Mouse (Mus musculus): ENCODE results near the gene Plod1. TPM values are rescaled to one million over a fixed set of nuclear protein-coding genes. Genes with fewer than 3 reads are reported as not detected.

Gene Plod1
- polyA plus RNA-seq, 1 experiment: 28.9 TPM

- H3K4me3 ChIP-seq (ENCODE audit: control insufficient read depth, insufficient read depth, low read length): no peak overlapping the region
- WGBS: 75% methylated on average over 9 of the region's 9 CpGs
- no peak overlapping the region for H3K27ac ChIP-seq (ENCODE audit: control insufficient read depth, insufficient read depth, low read length)
- DNase-seq: no peak
- H3K36me3 ChIP-seq (ENCODE audit: control insufficient read depth, insufficient read depth, low read length): peaks cover 11% of the 10 kb centered on the region
- no peaks in the 10 kb centered on the region for H3K27me3 ChIP-seq (ENCODE audit: control insufficient read depth, insufficient read depth, low read length)
- TF ChIP-seq CTCF (IDR thresholded peaks at IDR 0.05; ENCODE audit: borderline replicate concordance, control insufficient read depth, extremely low read depth, insufficient read depth, low read length, poor library complexity): no peak
- no peak for TF ChIP-seq POLR2A (IDR thresholded peaks at IDR 0.05; ENCODE audit: control insufficient read depth, extremely low read depth, insufficient read depth, low read length, poor library complexity)
- H3K4me1 ChIP-seq (replicated peaks; ENCODE audit: control insufficient read depth, insufficient read depth, low read length): peaks cover 25% of the 10 kb centered on the region
These were observed 3.5 kb upstream of the Plod1 start for GRCm38 (mm10) chr4:147940111-147940510.

DNA sequence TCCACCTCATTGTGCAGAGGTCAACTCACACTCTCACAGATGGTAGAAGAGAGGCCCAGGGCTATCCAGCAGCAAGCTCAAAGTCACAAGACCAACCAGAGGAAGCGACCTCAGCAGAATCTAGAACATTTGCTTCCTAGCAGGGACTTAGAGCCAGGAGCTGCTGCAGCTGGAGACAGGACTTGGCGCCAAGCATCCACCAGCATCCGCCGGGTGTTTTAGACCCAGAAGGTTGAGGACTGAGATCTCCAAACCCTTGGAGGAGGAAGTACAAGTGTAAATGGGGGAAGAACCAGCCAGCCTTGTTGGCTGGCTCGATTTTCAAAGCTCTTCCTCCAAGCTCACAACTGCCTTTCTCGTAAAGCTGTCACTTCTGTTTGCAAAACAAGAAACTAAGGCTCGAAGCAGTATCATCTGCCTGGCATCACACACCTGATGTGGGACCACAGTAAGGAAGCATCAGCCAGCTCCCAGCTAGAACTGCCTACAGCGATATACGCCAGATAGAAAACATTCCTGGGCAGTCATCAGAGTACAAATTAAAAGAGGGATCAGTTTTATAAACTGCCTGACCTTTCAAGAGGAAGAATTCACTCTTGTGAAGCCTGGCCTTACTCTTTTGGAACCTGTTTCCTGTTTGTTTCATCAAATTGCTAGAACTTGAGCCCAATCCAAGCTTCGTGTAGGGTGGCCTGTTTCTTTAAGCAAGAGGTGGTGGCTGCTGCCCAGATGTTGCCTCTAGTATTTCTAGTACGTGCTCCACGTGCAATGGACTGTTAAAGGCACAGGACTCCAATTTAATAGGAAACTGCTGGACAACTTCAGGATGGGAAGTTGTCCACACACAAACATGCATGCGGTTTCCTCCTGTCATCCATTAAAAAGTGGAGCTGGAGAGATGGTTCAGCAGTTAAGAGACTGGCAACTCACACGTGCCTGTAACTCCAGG lies 1.9 kb upstream of the Plod1 start:
- Histone ChIP-seq H3K4me3 (ENCODE audit: control insufficient read depth, insufficient read depth, low read length) (no peak overlapping the region), H3K4me1 (replicated peaks; ENCODE audit: control insufficient read depth, insufficient read depth, low read length) (peaks cover 25% of the 10 kb centered on the region), H3K36me3 (ENCODE audit: control insufficient read depth, insufficient read depth, low read length) (no peaks in the 10 kb centered on the region), H3K27me3 (ENCODE audit: control insufficient read depth, insufficient read depth, low read length) (no peaks in the 10 kb centered on the region), H3K27ac (ENCODE audit: control insufficient read depth, insufficient read depth, low read length) (no peak overlapping the region)
- TF ChIP-seq CTCF (IDR thresholded peaks at IDR 0.05; ENCODE audit: borderline replicate concordance, control insufficient read depth, extremely low read depth, insufficient read depth, low read length, poor library complexity) (no peak), POLR2A (IDR thresholded peaks at IDR 0.05; ENCODE audit: control insufficient read depth, extremely low read depth, insufficient read depth, low read length, poor library complexity) (no peak)
- 54% methylated on average over 14 of the region's 14 CpGs for WGBS
- DNase-seq: no peak

DNA sequence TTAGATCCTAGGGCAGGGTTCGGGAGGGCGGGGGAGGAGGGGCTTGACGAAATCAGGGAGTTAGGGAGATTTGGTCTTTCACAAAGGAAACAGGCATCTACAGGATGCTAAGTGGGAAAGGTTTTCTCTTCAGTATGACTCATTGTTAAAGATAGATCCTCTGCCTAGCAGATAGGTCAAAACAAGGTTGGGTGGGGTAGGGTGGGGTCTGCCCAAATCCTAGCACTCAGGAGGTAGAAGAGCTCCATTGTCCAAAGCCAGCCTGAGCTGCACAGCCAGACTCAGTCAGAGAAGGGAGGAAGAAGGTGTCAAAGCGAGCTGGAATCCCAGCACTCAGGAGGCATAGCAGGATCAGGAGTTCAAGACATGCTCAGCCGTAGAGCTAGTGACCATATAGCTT lies 919 bp upstream of the Plod1 start:
- Histone ChIP-seq H3K27ac (ENCODE audit: control insufficient read depth, insufficient read depth, low read length) (no peak overlapping the region), H3K4me3 (ENCODE audit: control insufficient read depth, insufficient read depth, low read length) (no peak overlapping the region)
- WGBS: 94% methylated on average over 5 of the region's 5 CpGs

DNA sequence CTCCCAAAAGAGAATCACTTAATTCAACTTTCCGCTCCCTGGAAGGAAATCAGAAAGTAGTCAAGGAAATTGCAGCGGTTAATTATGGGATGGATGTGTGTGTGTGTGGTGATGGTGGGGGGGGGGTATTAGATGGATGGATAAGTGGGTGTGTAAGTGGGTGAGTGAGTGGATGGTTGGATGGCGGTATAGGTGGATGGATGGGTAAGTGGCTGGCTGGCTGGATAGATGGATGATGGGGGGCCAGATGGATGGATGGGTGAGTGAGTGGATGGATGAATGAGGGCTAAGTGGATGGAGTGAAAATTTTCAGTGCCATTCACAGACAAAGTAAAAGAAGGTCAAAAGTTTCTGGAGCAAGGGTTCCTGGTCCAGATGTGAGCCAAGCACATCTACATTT lies 454 bp upstream of the Plod1 start:
- DNase-seq: no peak
- TF ChIP-seq CTCF (IDR thresholded peaks at IDR 0.05; ENCODE audit: borderline replicate concordance, control insufficient read depth, extremely low read depth, insufficient read depth, low read length, poor library complexity) (no peak), POLR2A (IDR thresholded peaks at IDR 0.05; ENCODE audit: control insufficient read depth, extremely low read depth, insufficient read depth, low read length, poor library complexity) (no peak)
- Histone ChIP-seq H3K36me3 (ENCODE audit: control insufficient read depth, insufficient read depth, low read length) (no peaks in the 10 kb centered on the region), H3K27ac (ENCODE audit: control insufficient read depth, insufficient read depth, low read length) (no peak overlapping the region), H3K4me3 (ENCODE audit: control insufficient read depth, insufficient read depth, low read length) (peak overlapping the region; percentile 76), H3K27me3 (ENCODE audit: control insufficient read depth, insufficient read depth, low read length) (no peaks in the 10 kb centered on the region), H3K4me1 (replicated peaks; ENCODE audit: control insufficient read depth, insufficient read depth, low read length) (peaks cover 12% of the 10 kb centered on the region)
- WGBS: 46% methylated on average over 3 of the region's 3 CpGs

More for the DNA sequence above, 919 bp upstream of the Plod1 start:
- H3K4me1 ChIP-seq (replicated peaks; ENCODE audit: control insufficient read depth, insufficient read depth, low read length): peaks cover 16% of the 10 kb centered on the region
- no peak for DNase-seq
- no peaks in the 10 kb centered on the region for H3K36me3 ChIP-seq (ENCODE audit: control insufficient read depth, insufficient read depth, low read length)
- no peaks in the 10 kb centered on the region for H3K27me3 ChIP-seq (ENCODE audit: control insufficient read depth, insufficient read depth, low read length)
- no peak for TF ChIP-seq POLR2A (IDR thresholded peaks at IDR 0.05; ENCODE audit: control insufficient read depth, extremely low read depth, insufficient read depth, low read length, poor library complexity)
- no peak for TF ChIP-seq CTCF (IDR thresholded peaks at IDR 0.05; ENCODE audit: borderline replicate concordance, control insufficient read depth, extremely low read depth, insufficient read depth, low read length, poor library complexity)

DNA sequence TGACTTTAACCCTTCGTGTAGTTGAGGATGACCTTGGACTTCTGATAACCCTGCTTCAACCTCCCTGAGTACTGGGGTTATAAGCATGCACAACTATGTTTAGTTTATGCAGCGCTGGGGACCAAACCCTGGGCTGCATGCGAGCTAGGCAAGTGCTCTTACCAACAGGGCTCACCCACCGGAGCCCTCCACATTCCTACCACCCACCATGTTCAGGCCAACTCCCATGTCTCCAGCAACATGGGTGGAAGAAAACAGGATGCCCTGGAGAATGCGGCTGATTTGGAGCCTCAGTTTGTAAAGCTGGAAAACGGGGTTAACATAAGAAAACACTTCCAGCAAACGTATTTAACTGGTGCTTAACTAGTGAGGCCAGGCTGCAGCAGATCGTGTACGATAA lies 663 bp downstream of the Plod1 start:
- no peak for DNase-seq
- Histone ChIP-seq H3K4me1 (replicated peaks; ENCODE audit: control insufficient read depth, insufficient read depth, low read length) (peaks cover 7% of the 10 kb centered on the region), H3K4me3 (ENCODE audit: control insufficient read depth, insufficient read depth, low read length) (peak overlapping the region; percentile 76; the same call in 1 of the 2 replicates), H3K27ac (ENCODE audit: control insufficient read depth, insufficient read depth, low read length) (no peak overlapping the region), H3K27me3 (ENCODE audit: control insufficient read depth, insufficient read depth, low read length) (no peaks in the 10 kb centered on the region), H3K36me3 (ENCODE audit: control insufficient read depth, insufficient read depth, low read length) (no peaks in the 10 kb centered on the region)
- 44% methylated on average over 9 of the region's 9 CpGs for WGBS
- TF ChIP-seq CTCF (IDR thresholded peaks at IDR 0.05; ENCODE audit: borderline replicate concordance, control insufficient read depth, extremely low read depth, insufficient read depth, low read length, poor library complexity) (no peak), POLR2A (IDR thresholded peaks at IDR 0.05; ENCODE audit: control insufficient read depth, extremely low read depth, insufficient read depth, low read length, poor library complexity) (no peak)

- Histone ChIP-seq H3K27me3 (ENCODE audit: control insufficient read depth, insufficient read depth, low read length) (no peaks in the 10 kb centered on the region), H3K27ac (ENCODE audit: control insufficient read depth, insufficient read depth, low read length) (no peak overlapping the region), H3K36me3 (ENCODE audit: control insufficient read depth, insufficient read depth, low read length) (no peaks in the 10 kb centered on the region), H3K4me3 (ENCODE audit: control insufficient read depth, insufficient read depth, low read length) (no peak overlapping the region), H3K4me1 (replicated peaks; ENCODE audit: control insufficient read depth, insufficient read depth, low read length) (peaks cover 7% of the 10 kb centered on the region)
- DNase-seq: no peak
- TF ChIP-seq CTCF (IDR thresholded peaks at IDR 0.05; ENCODE audit: borderline replicate concordance, control insufficient read depth, extremely low read depth, insufficient read depth, low read length, poor library complexity) (no peak), POLR2A (IDR thresholded peaks at IDR 0.05; ENCODE audit: control insufficient read depth, extremely low read depth, insufficient read depth, low read length, poor library complexity) (no peak)
- WGBS: 93% methylated on average over 4 of the region's 4 CpGs
These were observed 2.0 kb downstream of the Plod1 start for GRCm38 (mm10) chr4:147934611-147935010.
